Mouse (Mus musculus) urinary bladder, postnatal 36 days (tissue): Measurements from ENCODE around the gene Nfyb.
A peak's percentile ranks its signal among the peaks of the same experiment; 100 is the strongest.

Experiments used
- DNase-seq, 2 experiments: peaks; one replicate each; pipeline ENCODE4 v3.0.0; 2022; ENCODE audit warnings: low spot score in 2 of 2, mixed read lengths in 1 of 2

Gene Nfyb

DNA sequence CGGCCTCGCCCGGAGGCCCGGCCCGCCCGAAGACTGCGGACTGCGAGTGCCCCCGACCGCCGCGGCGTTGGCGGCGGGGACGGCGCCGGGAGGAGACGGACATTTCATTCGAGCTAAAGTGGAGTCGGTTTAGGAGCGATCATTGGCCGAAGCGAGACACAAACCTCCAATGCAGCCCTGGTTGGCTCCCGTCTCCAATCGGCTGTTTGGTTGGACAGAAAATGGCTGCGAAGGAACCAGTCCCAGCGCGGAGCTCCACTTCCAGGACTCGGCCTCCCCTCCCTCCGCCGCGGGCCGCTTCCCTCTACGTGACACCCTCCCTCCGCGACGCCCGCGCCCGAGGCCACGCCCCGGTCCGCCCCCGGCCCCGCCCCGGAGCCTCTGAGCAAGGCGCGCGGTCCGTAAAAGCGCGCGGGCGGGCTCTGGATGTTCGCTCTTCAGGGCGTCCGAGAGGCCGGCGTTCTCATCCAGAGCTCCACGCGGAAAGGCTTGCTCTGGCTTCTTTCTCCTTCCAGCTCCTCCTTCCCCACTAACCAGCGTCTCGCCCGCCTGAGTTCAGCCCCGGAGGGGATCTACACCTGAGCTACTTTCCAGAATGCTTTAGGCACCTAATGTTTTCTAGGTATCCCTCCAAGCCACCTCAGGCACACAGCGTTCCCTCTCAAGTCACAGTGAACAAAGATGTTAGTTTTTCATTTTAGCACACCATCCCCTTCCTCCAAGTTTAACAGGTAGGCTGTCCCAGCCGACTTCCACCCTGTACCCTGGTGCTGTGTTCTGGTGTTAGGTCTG lies at the start of gene Nfyb:
Gene Nfyb (minus strand): TSS at position 305 of the 792 bp plus-strand sequence.
- peak; percentile 96 for DNase-seq

DNA sequence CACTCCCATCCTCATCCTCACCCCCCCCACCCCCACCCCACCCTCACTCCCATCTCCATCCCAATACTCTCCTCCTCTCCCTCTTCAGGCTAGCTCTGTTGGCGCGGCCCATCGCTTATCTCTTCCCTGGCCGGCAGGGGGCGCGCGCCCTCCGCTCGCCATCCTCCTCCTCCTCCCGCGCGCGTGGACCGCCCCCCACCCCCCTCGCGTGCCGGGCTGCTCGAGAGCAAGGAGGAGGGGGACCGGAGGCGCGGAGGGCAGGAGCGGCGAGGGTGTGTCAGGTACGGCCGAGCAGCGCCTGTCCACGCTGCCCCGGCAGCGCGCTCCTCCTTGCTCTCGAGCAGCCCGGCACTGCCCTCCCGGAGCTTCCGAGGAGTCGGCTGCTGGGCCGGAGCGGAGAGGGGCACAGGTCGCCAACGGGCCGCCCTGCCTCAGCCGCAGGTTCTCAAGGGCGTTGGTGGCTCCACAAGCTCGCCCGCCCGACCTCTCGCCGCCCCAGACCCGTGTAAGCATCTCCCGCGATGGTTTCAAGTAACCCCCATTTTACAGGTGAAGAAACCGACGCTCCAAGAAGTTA lies 48.0 kb upstream of the Nfyb start:
- peak; percentile 46 to 62 for DNase-seq

DNA sequence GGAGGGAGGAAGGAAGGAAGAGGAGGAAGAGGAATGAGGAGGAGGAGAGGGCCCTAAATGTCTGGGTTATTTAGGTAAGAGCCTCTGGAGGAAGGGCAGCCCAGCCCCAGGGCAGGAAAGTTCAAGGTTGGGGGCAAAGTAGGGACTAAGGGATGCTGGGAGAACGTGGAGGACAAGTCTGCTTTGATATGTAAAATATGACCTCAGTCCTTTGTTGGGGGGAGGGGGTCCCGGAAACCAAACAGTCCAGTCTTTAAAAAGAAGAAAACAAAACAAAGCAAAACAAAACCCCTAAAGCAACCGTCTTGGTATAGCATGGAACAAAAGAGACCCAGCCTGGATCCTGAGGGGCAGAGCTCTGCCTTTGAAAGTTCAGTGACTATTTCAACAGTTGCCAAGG lies 45.4 kb upstream of the Nfyb start:
- no peak for DNase-seq

DNA sequence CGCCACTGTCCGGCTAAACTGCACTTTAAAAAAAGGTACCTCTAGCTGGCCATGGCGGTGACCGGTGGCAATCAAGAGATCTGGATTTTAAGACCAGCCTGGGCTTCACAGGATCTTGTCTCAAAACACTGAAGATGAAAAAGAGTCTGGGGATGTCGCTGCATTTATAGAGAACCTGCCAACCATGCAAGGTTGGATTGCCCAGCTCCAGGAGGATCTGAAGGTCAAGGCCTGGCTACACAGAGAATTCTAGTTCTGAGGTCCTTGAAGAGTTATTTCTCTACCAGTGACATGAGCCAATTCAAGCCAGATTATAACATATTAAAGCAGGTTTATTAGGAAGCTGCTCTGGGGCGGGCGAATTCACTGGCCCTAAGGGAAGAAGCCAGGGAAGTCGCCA lies 44.9 kb upstream of the Nfyb start:
- DNase-seq = no peak

DNA sequence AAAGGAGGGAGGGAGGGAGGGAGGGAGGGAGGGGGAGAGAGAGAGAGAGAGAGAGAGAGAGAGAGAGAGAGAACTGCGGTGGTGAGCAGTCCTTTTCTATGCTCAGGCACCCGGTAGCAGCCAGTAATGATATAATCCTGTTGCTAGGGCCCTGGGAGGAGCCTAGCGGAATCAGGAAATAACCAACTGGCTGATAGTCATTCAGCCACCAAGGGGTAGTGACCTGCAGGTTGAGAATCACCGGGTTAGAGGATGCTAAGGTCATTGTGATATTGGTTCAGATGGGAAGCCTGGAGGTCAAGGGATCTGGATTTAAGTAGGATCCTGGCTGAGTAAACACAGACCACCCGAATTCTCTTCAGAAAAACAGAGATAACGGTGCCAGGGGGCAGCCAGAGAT lies 44.2 kb upstream of the Nfyb start:
- DNase-seq = no peak

DNA sequence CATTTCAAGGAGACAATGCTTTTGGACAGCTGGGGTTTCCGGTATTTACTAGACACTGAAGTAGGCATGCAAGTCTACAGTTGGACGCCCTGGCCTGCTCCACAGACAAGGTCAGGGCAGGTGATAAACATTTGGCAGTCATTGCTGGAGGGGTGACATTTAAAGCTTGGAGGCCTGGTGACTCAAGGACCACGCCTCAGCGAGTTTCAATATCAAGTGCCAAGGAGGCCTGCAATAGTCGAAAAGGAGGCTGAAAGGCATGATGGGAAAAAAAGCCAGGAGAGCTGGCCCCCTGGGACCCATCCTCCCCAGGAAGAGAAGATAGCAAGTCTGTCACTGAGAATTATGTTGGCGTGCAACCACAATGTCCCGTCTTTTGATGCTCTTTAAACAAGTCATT lies 43.3 kb upstream of the Nfyb start:
- DNase-seq = no peak

DNA sequence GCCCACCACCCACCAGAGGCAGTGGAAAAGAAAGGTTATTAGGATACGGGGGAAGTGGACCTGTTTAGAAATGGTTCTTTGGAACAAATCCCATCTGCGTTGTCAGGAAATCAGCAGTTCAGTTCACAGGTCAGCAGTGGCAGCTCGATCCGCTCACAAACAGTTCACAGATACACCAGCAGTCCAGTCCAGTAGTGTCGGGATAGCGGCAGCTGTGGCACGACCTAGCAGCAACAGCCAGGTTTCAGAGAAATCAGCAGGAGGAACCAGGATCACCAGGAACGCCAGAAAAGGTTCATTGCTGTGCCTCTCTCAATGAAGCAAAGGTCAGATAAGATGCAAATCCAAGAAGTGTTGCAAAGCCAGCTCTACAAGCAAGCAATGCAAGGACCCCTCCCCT lies 42.5 kb upstream of the Nfyb start:
- no peak for DNase-seq

DNA sequence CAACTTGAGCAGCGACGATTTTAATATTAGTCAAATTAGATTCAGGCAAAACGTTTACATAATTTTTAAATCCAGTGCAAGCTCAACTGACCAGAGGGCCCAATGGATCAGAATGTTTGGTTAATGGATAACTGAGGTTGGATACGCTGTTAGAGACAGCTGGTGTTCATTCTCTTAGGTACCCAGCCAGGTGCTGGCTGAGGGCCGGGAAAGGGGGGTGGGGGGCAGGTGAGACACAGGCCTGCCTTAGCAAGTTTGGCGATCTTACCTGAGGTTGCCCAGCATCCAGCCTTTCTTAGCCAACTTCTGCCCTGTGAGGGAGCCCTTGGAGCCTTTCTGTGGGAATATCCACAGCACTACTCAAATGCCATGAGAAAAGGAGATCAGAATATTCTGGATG lies 41.2 kb upstream of the Nfyb start:
- DNase-seq = no peak

DNA sequence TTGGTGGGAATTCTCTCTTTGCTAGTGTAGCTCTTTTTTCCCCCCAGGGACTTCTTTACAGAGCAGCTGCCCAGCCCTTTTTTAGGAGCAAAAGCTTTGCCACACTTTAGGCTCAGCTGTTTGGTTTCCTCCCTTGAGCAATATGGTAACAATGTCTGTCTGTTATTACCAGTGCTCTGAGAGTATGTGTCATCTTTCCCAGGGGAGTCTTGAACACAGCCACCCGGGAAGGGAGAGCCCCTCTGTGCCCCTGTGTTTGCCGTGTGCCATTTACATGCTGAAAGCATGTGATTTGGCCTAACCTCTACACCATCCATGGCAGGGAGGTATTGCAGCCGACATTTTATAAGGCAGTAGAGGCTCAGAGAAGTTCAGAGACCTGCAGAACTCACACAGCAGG lies 40.5 kb upstream of the Nfyb start:
- DNase-seq = no peak

DNA sequence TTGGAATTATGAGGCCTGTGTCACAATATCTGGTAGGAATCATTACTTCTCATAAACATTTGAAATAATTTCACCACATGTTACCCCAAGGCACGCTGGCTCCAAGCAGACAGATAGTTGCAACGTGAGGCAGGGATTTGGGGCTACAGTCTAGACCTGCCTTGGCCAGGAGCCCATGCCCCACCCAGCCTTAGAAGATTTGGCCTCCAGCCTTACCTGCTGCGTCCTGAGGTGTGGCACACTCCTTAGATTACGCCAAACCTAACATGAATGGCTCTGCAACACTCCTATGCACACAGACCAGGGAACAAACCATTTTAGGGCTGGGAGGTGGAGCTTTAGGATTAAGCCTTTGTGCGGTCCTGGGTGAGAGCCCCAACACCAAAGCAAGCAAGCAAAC lies 36.1 kb upstream of the Nfyb start:
- no peak for DNase-seq

DNA sequence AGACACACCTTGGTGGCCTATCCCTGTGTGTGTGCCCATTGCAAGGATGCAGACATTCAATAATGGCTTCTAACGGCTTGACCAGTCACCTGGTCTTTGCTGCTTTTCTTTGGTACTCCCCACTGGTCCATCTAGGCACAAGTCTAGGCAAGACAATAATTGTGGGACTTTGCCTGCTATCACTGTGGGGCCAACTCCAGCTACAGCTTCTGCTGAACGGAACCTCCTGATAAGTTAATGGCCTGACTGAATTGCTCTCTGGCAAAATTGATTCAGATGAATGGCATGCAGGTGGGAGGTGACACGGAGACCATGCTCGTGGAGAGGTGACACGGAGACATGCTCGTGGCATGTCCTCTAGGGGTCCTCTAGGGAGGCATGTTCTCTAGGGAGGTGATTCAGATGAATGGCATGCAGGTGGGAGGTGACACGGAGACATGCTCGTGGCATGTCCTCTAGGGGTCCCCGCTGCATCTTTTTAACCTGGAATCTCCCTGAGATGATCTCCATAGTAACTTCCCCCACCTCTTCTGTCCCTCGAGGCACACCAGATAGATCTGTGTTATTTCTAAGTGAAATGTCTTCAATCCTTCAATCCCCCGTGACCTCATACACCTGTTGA lies 34.5 kb upstream of the Nfyb start:
- no peak for DNase-seq

DNA sequence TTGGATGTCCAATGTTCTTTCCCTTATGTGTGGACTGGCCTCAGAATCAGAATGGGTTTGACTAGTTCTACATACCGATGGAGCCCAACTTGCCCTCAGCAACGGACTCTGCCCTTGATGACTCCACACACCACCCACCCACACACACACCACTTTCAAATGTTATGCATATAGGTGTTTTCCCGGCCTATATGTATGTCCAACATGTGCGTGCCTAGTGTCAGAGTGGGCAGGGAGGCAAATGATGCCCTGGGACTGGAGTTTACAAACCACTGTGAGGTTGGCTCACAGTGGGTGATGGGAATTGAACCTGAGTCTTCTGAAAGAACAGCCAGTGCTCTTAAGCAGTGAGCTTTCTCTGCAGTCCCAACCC lies 33.2 kb upstream of the Nfyb start:
- DNase-seq = no peak

DNA sequence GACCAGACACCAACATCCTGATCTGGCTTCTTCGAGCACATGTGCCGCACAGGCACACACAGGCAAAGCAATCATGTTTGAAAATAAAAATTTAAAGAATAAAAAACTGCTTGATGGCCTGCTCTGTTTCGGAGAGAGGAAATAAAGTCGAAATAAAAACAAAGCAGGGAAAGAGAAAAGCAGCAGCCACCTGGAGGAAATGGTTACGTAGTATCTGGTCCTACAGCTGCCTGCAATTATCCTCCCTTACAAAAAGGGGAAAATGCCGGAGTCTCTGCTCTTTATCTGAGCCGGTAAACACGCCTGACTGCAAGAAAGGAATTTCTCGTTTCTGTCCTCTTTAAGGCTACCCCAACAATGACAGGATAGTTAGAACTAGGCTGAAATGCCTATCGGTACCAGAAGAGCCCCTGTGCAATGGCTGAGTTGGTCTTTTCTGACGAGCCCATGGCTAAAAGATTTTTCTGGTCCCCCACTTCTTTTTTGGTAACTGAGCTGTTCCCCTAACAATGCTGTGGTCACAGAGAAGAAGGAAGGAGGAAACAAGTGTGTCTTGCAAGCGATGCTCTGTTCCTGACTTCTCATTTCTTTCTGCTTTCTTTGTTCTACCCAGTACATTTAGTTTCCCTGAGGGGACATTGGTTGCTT lies 32.7 kb upstream of the Nfyb start:
- DNase-seq = no peak

DNA sequence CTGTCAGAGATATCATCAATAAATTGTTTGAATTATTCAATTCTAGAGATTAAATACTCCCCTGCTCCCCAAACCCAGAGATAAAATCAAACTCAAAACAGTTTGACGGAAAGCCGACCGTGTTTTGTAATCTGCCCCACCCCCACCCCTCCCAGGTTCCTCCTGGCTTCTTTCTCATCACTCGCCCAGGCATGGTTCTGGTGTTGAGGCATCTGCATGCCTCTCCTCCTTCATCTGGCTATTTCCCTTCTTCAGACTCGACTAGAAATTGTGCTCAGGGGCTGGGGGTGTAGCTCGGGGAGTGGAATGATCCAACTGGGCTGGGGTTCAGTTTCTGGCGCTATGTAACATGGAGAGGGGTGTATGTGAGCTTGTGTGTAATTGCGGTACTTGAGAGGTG lies 31.8 kb upstream of the Nfyb start:
- no peak for DNase-seq

DNA sequence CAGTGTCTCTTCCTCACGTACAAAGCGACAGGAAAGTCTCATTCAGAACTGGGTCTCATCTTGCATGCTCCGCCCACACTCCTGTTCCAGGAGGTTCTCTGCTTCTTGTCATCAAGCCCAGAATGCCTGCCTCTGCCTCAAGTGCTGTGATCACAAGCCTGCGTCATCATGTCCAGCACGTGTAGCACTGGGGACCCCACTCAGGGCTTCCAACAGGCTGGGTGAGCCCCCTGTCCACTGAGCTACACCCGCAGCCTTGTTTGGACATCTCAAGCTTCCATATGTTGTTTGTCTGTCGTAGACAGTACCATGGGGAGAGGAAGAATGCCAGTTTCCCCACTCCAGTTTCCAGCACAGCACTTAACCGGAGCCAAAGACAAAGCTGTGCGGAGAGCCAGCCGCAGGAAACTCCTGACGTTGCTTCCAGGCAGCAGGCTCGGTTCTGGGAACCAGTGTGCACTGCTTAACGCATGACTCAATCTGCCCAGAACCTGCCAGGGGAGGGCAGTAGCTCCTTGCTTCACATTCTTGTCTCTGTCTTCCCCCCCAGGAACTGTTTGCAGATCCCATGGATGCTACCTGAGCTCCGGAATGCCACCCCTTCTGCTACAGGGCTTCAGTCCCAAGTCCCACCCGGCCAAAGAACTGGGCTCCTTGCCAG lies 31.3 kb upstream of the Nfyb start:
- peak; percentile 54 to 64 for DNase-seq

DNA sequence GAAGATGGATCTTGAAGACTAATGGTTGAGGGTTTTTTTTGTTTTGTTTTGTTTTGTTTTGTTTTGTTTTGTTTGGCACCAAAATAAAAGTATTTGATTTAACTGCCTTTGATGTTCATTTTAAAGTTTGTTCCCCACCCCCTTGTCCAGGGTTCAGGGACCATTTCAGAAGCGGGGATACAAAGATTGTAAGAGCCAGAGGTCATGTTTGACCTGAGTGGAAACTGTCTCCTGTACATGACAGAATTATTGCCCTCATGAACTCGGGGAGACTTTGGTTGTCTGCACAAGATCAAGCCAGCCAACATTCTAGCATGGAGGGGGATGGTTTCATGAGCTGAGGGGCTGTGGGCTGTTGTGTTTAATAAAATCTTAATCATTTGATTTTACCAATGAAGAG lies 28.4 kb upstream of the Nfyb start:
- DNase-seq = no peak

DNA sequence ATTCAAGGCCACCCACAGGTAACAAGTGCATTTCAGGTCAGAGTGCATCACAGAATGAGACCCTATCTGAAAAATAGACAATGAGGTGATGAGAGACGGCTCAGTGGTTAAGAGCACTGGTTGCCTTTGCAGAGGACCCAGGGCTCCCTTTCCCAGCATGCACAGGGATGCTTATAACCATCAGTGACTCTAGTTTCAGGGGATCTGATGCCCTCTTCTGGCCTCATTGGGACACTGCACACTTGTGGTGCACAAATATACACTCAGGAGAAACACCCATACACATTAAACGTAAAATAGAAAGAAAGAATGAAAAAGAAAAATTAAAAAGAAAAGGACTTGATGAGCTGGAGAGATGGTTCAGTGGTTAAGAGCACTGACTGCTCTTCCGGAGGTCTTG lies 27.8 kb upstream of the Nfyb start:
- DNase-seq = no peak

DNA sequence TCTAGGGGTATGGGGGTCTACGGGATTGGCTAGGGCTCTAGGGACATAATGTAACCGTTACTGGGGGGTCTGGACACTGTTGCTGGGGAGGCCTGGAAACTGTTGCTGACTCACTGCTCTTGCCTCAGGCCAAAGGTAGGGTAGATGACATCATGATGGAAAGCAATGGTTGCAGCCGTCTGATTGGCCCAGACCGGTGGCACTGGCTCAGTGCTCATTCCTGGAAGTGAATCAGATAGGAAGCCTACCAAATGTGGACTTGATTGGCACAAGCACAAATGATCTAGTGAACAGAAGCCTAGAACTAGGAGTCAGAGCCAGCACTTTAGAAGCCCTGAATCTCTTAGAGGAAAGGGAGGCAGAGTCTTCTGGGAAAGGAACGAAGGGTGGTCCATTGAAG lies 26.6 kb upstream of the Nfyb start:
- no peak for DNase-seq

DNA sequence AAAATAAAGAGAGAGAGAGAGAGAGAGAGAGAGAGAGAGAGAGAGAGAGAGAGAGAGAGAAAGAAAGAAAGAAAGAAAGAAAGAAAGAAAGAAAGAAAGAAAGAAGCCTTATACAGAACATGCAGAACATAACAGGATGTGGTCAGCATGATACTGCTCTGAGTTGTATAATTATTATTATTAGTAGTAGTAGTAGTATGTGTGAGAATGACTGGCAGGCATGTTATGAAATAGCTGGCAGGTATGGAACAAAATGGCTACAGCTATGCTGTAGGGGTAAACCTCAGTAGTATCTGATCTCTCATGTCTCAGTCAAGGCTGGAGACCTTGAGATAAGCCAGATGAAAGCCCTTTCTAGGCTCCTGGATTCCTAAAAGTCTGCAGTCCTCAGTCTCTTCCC lies 25.2 kb upstream of the Nfyb start:
- DNase-seq = no peak

DNA sequence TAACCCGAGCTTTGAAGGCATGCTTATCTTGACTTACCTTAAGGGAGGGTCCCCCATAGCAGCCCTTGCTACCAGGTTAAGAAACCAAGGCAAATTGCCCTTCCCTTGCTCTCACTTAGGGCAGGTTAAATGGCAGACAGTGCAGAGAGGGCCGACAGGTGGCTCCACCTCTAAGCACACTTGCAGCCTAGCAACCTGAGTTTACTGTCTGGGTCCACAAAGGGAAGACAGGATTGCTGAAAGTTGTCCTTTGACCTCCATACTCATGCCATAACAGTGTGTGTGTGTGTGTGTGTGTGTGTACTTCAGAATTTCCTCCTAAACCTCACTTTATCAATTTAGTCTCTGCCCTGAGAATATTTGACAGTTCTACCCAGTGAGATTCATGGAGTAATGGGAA lies 18.5 kb upstream of the Nfyb start:
- DNase-seq = no peak

DNA sequence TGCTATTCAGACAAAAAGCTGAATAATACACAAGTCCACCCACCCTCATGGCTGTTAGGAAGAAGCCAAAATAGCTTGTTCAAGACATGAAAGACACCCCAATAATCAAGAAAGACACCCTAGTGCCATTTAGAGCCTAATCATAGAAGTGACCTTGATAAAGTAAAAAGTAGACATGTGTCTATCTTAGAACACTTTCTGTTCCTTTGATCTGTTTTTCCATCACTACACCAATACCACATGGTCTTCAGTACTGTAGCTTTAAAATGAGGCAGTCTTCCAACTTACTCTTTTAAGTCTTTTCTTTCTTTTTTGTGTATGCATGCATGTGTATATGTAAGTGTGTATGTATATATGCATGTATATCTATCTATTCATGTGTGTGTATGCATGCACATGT lies 16.9 kb upstream of the Nfyb start:
- DNase-seq = no peak

DNA sequence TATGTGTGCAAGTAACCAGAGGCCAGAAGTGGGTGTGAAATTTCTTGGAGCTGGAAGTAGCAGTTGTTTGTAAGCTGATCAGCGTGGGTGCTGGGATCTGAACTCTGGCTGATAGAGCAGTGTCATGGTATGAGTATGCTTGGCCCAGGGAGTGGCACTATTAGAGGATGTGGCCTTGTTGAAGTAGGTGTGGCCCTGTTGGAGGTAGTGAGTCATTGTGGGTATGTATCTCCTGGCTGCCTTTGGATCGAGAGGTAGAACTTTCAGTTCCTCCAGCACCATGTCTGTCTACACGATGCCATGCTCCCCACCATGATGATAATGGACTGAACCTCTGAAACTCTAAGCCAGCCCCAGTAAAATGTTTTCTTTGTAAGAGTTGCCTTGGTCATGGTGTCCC lies 16.4 kb upstream of the Nfyb start:
- DNase-seq = no peak
